27 mouse cellular contexts compared by ENCODE assay signal in the genomic region with DNA sequence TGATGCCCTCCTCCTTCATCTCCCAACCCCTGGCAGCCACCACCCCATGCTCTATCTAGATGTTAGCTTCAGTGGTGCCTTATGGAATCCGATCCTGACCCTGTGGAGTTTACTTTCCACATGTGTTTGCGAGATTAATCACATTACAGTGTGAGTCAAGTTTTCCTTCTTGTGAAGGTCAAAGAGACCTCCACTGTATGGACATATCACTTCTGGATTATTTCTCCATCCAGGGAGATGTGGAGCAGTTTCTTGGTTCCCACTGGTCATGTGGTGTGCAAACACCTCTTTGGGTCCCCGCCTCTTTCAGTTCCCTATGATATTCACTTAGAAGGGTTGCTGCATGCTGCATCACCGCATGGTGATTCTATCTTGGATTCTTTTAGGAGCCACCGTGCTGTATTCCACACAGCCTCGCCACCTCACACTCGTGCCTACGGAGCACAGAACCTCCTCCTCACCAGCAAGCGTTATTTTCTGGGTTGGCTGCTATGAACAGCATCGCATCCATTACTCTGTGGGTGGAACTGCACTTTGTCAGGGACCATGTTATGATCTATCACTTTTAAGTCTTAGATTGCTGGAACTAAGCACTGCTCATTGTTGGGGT. TPM values are rescaled to one million over a fixed set of nuclear protein-coding genes. Genes with fewer than 3 reads are reported as not detected.
DNase-seq lines count a peak whose midpoint lies in the region; ATAC-seq and TF ChIP-seq lines count a peak whose summit lies in the region.
"Had no signal": no experiment of that assay in that cellular context is flagged by ENCODE, and none has a peak within 500 bp of the region (broad histone marks: within the 10 kb centered on the region; RNA-seq: fewer than 3 reads in every experiment).

No protein-coding gene starts in this region.

- peak in 1 of 2 experiments; percentile 59 for DNase-seq in layer of hippocampus, adult 2 months (ENCODE audit: low spot score in 2 of 2)
- no peak for DNase-seq in layer of hippocampus, postnatal 14 days (ENCODE audit: low spot score in 2 of 2)
- peak; percentile 52 for DNase-seq in right cerebral cortex, postnatal 25 days
- no peak for DNase-seq in right cerebral cortex, postnatal 14 days
- peak; percentile 52 for DNase-seq in MEL (ENCODE audit: low read depth, low spot score)
- no peak for DNase-seq in forebrain, embryonic 14.5 days (ENCODE audit: low spot score)
- DNase-seq in urinary bladder, postnatal 25 days (ENCODE audit: low spot score) = no peak
- DNase-seq: adrenal gland, postnatal 36 days; cerebellum, adult 11 months; cerebellum, postnatal 10 days; gastrocnemius, adult 2 months; kidney, adult 8-10 months; kidney, postnatal 10 days; liver; liver, postnatal 0 days; spleen, adult 18-20 months had no signal

- H3K4me3 ChIP-seq in layer of hippocampus, adult 2 months = no peak overlapping the region
- H3K4me3 ChIP-seq in MEL (ENCODE audit: control insufficient read depth in 1 of 2, insufficient read depth in 1 of 2, low read depth in 2 of 2, low read length in 2 of 2) = no peak overlapping the region; a peak in 1 of 4 replicates
- no peak overlapping the region for H3K4me3 ChIP-seq in forebrain, embryonic 14.5 days (ENCODE audit: low read depth, low read length)
- H3K4me3 ChIP-seq: embryonic facial prominence, embryonic 10.5 days; gastrocnemius, adult 2 months; hindbrain, embryonic 10.5 days; intestine, embryonic 15.5 days; left cerebral cortex, adult 2 months; limb, embryonic 10.5 days; midbrain, embryonic 12.5 days; neural tube, embryonic 12.5 days had no signal

- peak overlapping the region; percentile 80 for H3K27ac ChIP-seq in layer of hippocampus, adult 2 months
- H3K27ac ChIP-seq in MEL (ENCODE audit: control insufficient read depth, low read depth, low read length) = peak overlapping the region; percentile 99
- H3K27ac ChIP-seq in forebrain, embryonic 14.5 days (ENCODE audit: low read depth, low read length) = no peak overlapping the region
- H3K27ac ChIP-seq: embryonic facial prominence, embryonic 10.5 days; hindbrain, embryonic 10.5 days; intestine, embryonic 15.5 days; limb, embryonic 10.5 days; midbrain, embryonic 12.5 days; neural tube, embryonic 12.5 days had no signal

- no peak for TF ChIP-seq RAD21 in MEL (IDR thresholded peaks at IDR 0.05; ENCODE audit: low read depth, low read length)

- peaks cover 18 to 27% of the 10 kb centered on the region in 2 experiments for H3K4me1 ChIP-seq in MEL (ENCODE audit: control insufficient read depth in 1 of 2, insufficient read depth in 2 of 2, low read length in 2 of 2)
- no peaks in the 10 kb centered on the region for H3K4me1 ChIP-seq in forebrain, embryonic 14.5 days (ENCODE audit: control insufficient read depth, insufficient read depth, low read length)
- H3K4me1 ChIP-seq: embryonic facial prominence, embryonic 10.5 days; intestine, embryonic 15.5 days; limb, embryonic 10.5 days; midbrain, embryonic 12.5 days; neural tube, embryonic 12.5 days had no signal

- no peak overlapping the region for H3K4me2 ChIP-seq in forebrain, embryonic 14.5 days (ENCODE audit: low read length)
- H3K4me2 ChIP-seq: heart, embryonic 11.5 days; intestine, embryonic 15.5 days; midbrain, embryonic 12.5 days; neural tube, embryonic 12.5 days had no signal

- TF ChIP-seq EP300 in MEL (IDR thresholded peaks at IDR 0.05; ENCODE audit: low read depth in 1 of 2, low read length in 2 of 2) = no peak

- H3K9me3 ChIP-seq in MEL (replicated peaks; ENCODE audit: insufficient read depth, low read length) = no peaks in the 10 kb centered on the region
- H3K9me3 ChIP-seq in forebrain, embryonic 14.5 days (replicated peaks; ENCODE audit: control insufficient read depth, low read length) = no peaks in the 10 kb centered on the region
- H3K9me3 ChIP-seq: embryonic facial prominence, embryonic 10.5 days; hindbrain, embryonic 10.5 days; intestine, embryonic 15.5 days; limb, embryonic 10.5 days; midbrain, embryonic 12.5 days; neural tube, embryonic 12.5 days had no signal

- peaks cover 0 to 19% of the 10 kb centered on the region in 2 experiments; a peak in 2 of 4 replicates for H3K36me3 ChIP-seq in MEL (ENCODE audit: control insufficient read depth in 1 of 2, insufficient read depth in 2 of 2, low read length in 2 of 2)
- H3K36me3 ChIP-seq in forebrain, embryonic 14.5 days (ENCODE audit: control insufficient read depth, insufficient read depth, low read length) = no peaks in the 10 kb centered on the region
- H3K36me3 ChIP-seq: embryonic facial prominence, embryonic 10.5 days; hindbrain, embryonic 10.5 days; intestine, embryonic 15.5 days; limb, embryonic 10.5 days; midbrain, embryonic 12.5 days; neural tube, embryonic 12.5 days had no signal

- no peak for TF ChIP-seq POLR2A in MEL (IDR thresholded peaks at IDR 0.05; ENCODE audit: control insufficient read depth in 1 of 2, insufficient read depth in 1 of 2, low read depth in 1 of 2, low read length in 2 of 2, poor library complexity in 1 of 2)

- no peaks in the 10 kb centered on the region for H3K79me2 ChIP-seq in MEL (ENCODE audit: control insufficient read depth, insufficient read depth, low read length, poor library complexity)

- no peaks in the 10 kb centered on the region for H3K27me3 ChIP-seq in MEL (ENCODE audit: control insufficient read depth in 1 of 2, insufficient read depth in 2 of 2, low read length in 2 of 2)
- no peaks in the 10 kb centered on the region for H3K27me3 ChIP-seq in forebrain, embryonic 14.5 days (replicated peaks; ENCODE audit: control insufficient read depth, insufficient read depth, low read length)
- H3K27me3 ChIP-seq: neural tube, embryonic 12.5 days had no signal

- 92% methylated on average over 10 of the region's 10 CpGs for WGBS in forebrain, embryonic 14.5 days

- peak overlapping the region; percentile 63 for H3K9ac ChIP-seq in MEL (ENCODE audit: control insufficient read depth, low read depth, low read length, poor library complexity, severe bottlenecking)
- no peak overlapping the region for H3K9ac ChIP-seq in forebrain, embryonic 14.5 days (ENCODE audit: low read length)
- H3K9ac ChIP-seq: intestine, embryonic 15.5 days; liver, postnatal 0 days; midbrain, embryonic 12.5 days; neural tube, embryonic 12.5 days had no signal

- TF ChIP-seq CTCF in layer of hippocampus, adult 2 months (conservative IDR thresholded peaks at IDR 0.05) = no peak
- TF ChIP-seq CTCF in MEL (IDR thresholded peaks at IDR 0.05 in 2 of 3, conservative IDR thresholded peaks at IDR 0.05 in 1 of 3; ENCODE audit: control insufficient read depth in 1 of 3, insufficient read depth in 1 of 3, low read depth in 2 of 3, low read length in 3 of 3, poor library complexity in 1 of 3, severe bottlenecking in 1 of 3) = no peak

- peak; percentile 49 for ATAC-seq in granulocyte monocyte progenitor cell, adult 5-6 weeks (replicated peaks; ENCODE audit: poor library complexity, severe bottlenecking)
- no peak for ATAC-seq in forebrain, embryonic 14.5 days
- ATAC-seq: hindbrain, embryonic 16.5 days; intestine, embryonic 15.5 days; liver, postnatal 0 days; lung, postnatal 0 days had no signal

TF ChIP-seq in MEL, 35 proteins besides CTCF, POLR2A, EP300 and RAD21:
- TF ChIP-seq USF1 (IDR thresholded peaks at IDR 0.05; ENCODE audit: low read depth, low read length) (peak; percentile 71), NRF1 (IDR thresholded peaks at IDR 0.05; ENCODE audit: insufficient read depth, low read depth, low read length, poor library complexity, severe bottlenecking) (no peak), TAL1 (IDR thresholded peaks at IDR 0.05; ENCODE audit: low read length) (no peak), NELFE (IDR thresholded peaks at IDR 0.05; ENCODE audit: low read depth, low read length) (no peak), HCFC1 (IDR thresholded peaks at IDR 0.05; ENCODE audit: low read depth, low read length) (no peak)

RNA-seq across cellular contexts. Expression of gene Ramp1, which starts 9.3 kb away (rescaled TPM):
- 10 to 100 TPM; 57.2 to 61.5 TPM for total RNA-seq in layer of hippocampus, adult 2 months (2021)
- 10 to 100 TPM; 51.3 to 53.0 TPM for total RNA-seq in layer of hippocampus, postnatal 14 days (2021)
- 2.6 and 5.6 TPM in 2 replicates for total RNA-seq in MEL (2012; rRNA removed)
- polyA plus RNA-seq in MEL (2012; ENCODE audit: insufficient read depth in 1 of 2, insufficient read length in 2 of 2, low read depth in 1 of 2, low replicate concordance in 2 of 2, missing spikeins in 1 of 2) = 1 to 10 TPM in 1 of 2 experiments, not detected in 1; 4.1 TPM
- 160 and 199 TPM in 2 replicates for total RNA-seq in granulocyte monocyte progenitor cell, adult 5-6 weeks (2014; fragmentation: Nextera tagmentation)
- 179 and 199 TPM in 2 replicates for total RNA-seq in granulocyte monocyte progenitor cell, adult 5-6 weeks (2017)
- 2.6 and 3.0 TPM in 2 replicates for polyA plus RNA-seq in forebrain, embryonic 14.5 days (2014; fragmentation: Nextera tagmentation; extraction: Ambion mirVana)

RNA-seq across cellular contexts. Expression of gene Rbm44, which starts 44.1 kb away (rescaled TPM):
- not detected for total RNA-seq in layer of hippocampus, adult 2 months (2021)
- not detected for total RNA-seq in layer of hippocampus, postnatal 14 days (2021)
- total RNA-seq in MEL (2012; rRNA removed) = not detected in 2 replicates
- polyA plus RNA-seq in MEL (2012; ENCODE audit: insufficient read depth in 1 of 2, insufficient read length in 2 of 2, low read depth in 1 of 2, low replicate concordance in 2 of 2, missing spikeins in 1 of 2) = not detected
- total RNA-seq in granulocyte monocyte progenitor cell, adult 5-6 weeks (2014; fragmentation: Nextera tagmentation) = 1.1 and 9.6 TPM in 2 replicates
- 5.2 and 7.8 TPM in 2 replicates for total RNA-seq in granulocyte monocyte progenitor cell, adult 5-6 weeks (2017)
- polyA plus RNA-seq in forebrain, embryonic 14.5 days (2014; fragmentation: Nextera tagmentation; extraction: Ambion mirVana) = 0.15 and 0.17 TPM in 2 replicates
- total RNA-seq: adrenal gland, postnatal 36 days; gastrocnemius, adult 2 months; left cerebral cortex, adult 2 months had no signal

Comparison
In these comparisons a context has a peak if more than half of its experiments do, and no peak if none do; other contexts are left out.
1. DNase-seq: peak in right cerebral cortex, postnatal 25 days (single experiment) and MEL (single experiment); none in layer of hippocampus, postnatal 14 days (0 of 2), right cerebral cortex, postnatal 14 days (single experiment), forebrain, embryonic 14.5 days (single experiment) and urinary bladder, postnatal 25 days (single experiment).